ENCODE assay signal across 22 mouse cellular contexts in the genomic region with DNA sequence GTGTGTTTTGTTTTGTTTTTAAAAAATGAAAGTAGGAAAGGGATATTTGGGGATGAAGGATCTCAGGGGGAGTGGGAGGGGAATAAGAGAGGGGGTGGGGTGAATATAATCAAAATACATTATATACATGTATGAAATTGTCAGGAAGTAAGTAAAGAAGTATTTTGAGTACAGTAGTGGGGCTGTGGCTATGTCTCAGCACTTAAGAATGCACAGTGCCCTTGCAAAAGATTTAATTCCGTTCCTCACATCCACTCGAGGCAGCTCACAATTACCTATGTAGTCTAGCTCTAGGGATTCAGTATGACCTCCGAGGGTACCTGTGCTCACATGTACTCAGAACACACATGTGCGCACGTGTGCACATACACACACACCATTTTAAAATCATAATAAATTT. TPM values are rescaled to one million over a fixed set of nuclear protein-coding genes. Genes with fewer than 3 reads are reported as not detected.
DNase-seq lines count a peak whose midpoint lies in the region; ATAC-seq and TF ChIP-seq lines count a peak whose summit lies in the region.
"Had no signal": no experiment of that assay in that cellular context is flagged by ENCODE, and none has a peak within 500 bp of the region (broad histone marks: within the 10 kb centered on the region; RNA-seq: fewer than 3 reads in every experiment).

No protein-coding gene starts in this region.

- H3ac ChIP-seq in myocyte (ENCODE audit: control insufficient read depth, insufficient read length), result no peak overlapping the region

- H3K4me1 ChIP-seq in hindbrain, embryonic 14.5 days (replicated peaks; ENCODE audit: control insufficient read depth, insufficient read depth, low read length), result no peaks in the 10 kb centered on the region; the same call in 1 of the 2 replicates
- H3K4me1 ChIP-seq in hindbrain, embryonic 12.5 days, result peaks cover 3% of the 10 kb centered on the region; the same call in 1 of the 2 replicates
- H3K4me1 ChIP-seq: embryonic facial prominence, embryonic 10.5 days; embryonic facial prominence, embryonic 12.5 days had no signal

- H3K36me3 ChIP-seq in hindbrain, embryonic 14.5 days (replicated peaks; ENCODE audit: control insufficient read depth, insufficient read depth), result no peaks in the 10 kb centered on the region
- H3K36me3 ChIP-seq in hindbrain, embryonic 12.5 days, result no peaks in the 10 kb centered on the region
- H3K36me3 ChIP-seq in myocyte (ENCODE audit: control insufficient read depth, insufficient read depth), result no peaks in the 10 kb centered on the region
- H3K36me3 ChIP-seq: embryonic facial prominence, embryonic 10.5 days; embryonic facial prominence, embryonic 12.5 days; forebrain, embryonic 15.5 days had no signal

- 79% methylated on average over 5 of the region's 5 CpGs for WGBS in hindbrain, embryonic 14.5 days
- 83% methylated on average over 5 of the region's 5 CpGs for WGBS in hindbrain, embryonic 12.5 days

- DNase-seq in heart, adult 11 months, result peak; percentile 10
- no peak for DNase-seq in heart, postnatal 10 days
- DNase-seq in hindbrain, embryonic 14.5 days (ENCODE audit: low spot score), result no peak
- DNase-seq in 3T3-L1 (ENCODE audit: low read depth, low spot score), result peak; percentile 70
- DNase-seq in kidney, adult 11 months, result no peak
- DNase-seq: adrenal gland, adult 8-10 months; adrenal gland, postnatal 14 days; adrenal gland, postnatal 36 days; cerebellum, adult 11-12 months; cerebellum, adult 2 months; cerebellum, adult 9-10 months; cerebellum, postnatal 10 days; cerebellum, postnatal 25 days had no signal

- no peaks in the 10 kb centered on the region for H3K79me2 ChIP-seq in myocyte (ENCODE audit: control insufficient read depth, insufficient read depth)

- no peak for ATAC-seq in hindbrain, embryonic 14.5 days (ENCODE audit: low FRiP score)
- no peak for ATAC-seq in hindbrain, embryonic 12.5 days (ENCODE audit: low FRiP score)
- ATAC-seq: activated CD4-positive, CD25-positive, alpha-beta regulatory T cell, adult 4 months; forebrain, embryonic 13.5 days; forebrain, embryonic 15.5 days had no signal

- TF ChIP-seq POLR2A in myocyte (IDR thresholded peaks at IDR 0.05; ENCODE audit: insufficient read length, low read depth), result no peak

- no peak overlapping the region for H3K9ac ChIP-seq in hindbrain, embryonic 14.5 days
- H3K9ac ChIP-seq in hindbrain, embryonic 12.5 days, result no peak overlapping the region
- H3K9ac ChIP-seq: embryonic facial prominence, embryonic 12.5 days; forebrain, embryonic 13.5 days; forebrain, embryonic 15.5 days had no signal

- intact Hi-C loops in heart, postnatal 10 days (cut with DNase I), result no loop called here

- no peak overlapping the region for H3K4me3 ChIP-seq in hindbrain, embryonic 14.5 days (replicated peaks; ENCODE audit: low read length)
- no peak overlapping the region for H3K4me3 ChIP-seq in hindbrain, embryonic 12.5 days
- no peak overlapping the region for H3K4me3 ChIP-seq in myocyte
- H3K4me3 ChIP-seq: embryonic facial prominence, embryonic 10.5 days; embryonic facial prominence, embryonic 12.5 days; forebrain, embryonic 13.5 days; forebrain, embryonic 15.5 days had no signal

- 0 out of 2 replicates have a peak overlapping the region, but pooled peaks have one; percentile 5 for H3K27ac ChIP-seq in hindbrain, embryonic 14.5 days
- H3K27ac ChIP-seq in hindbrain, embryonic 12.5 days, result no peak overlapping the region
- H3K27ac ChIP-seq: embryonic facial prominence, embryonic 10.5 days; embryonic facial prominence, embryonic 12.5 days; forebrain, embryonic 13.5 days; forebrain, embryonic 15.5 days had no signal

- no peaks in the 10 kb centered on the region for H3K9me3 ChIP-seq in hindbrain, embryonic 14.5 days (ENCODE audit: control insufficient read depth, low read length)
- H3K9me3 ChIP-seq in hindbrain, embryonic 12.5 days (replicated peaks), result no peaks in the 10 kb centered on the region
- H3K9me3 ChIP-seq: embryonic facial prominence, embryonic 10.5 days; embryonic facial prominence, embryonic 12.5 days; forebrain, embryonic 13.5 days; forebrain, embryonic 15.5 days had no signal

- H3K27me3 ChIP-seq in hindbrain, embryonic 14.5 days (ENCODE audit: control insufficient read depth, insufficient read depth, low read length), result no peaks in the 10 kb centered on the region
- H3K27me3 ChIP-seq in hindbrain, embryonic 12.5 days, result no peaks in the 10 kb centered on the region
- no peaks in the 10 kb centered on the region for H3K27me3 ChIP-seq in myocyte (ENCODE audit: control insufficient read depth, insufficient read depth, insufficient read length)
- H3K27me3 ChIP-seq: embryonic facial prominence, embryonic 12.5 days; forebrain, embryonic 13.5 days; forebrain, embryonic 15.5 days; Patski had no signal

- H3K4me2 ChIP-seq in hindbrain, embryonic 14.5 days (replicated peaks), result no peak overlapping the region
- H3K4me2 ChIP-seq in hindbrain, embryonic 12.5 days (replicated peaks), result no peak overlapping the region
- peak overlapping the region; percentile 42 for H3K4me2 ChIP-seq in myocyte (ENCODE audit: low read depth)
- H3K4me2 ChIP-seq: embryonic facial prominence, embryonic 12.5 days; forebrain, embryonic 13.5 days; forebrain, embryonic 15.5 days had no signal

TF ChIP-seq in myocyte, 11 proteins besides CTCF, POLR2A, EP300 and RAD21:
- no peak for TF ChIP-seq TCF12 (IDR thresholded peaks at IDR 0.05; ENCODE audit: insufficient read depth, poor library complexity, severe bottlenecking)

RNA-seq across cellular contexts. Expression of a gene that starts 50.4 kb away (rescaled TPM):
- total RNA-seq in heart, postnatal 10 days (2021), result 10 to 100 TPM; 46.8 to 47.5 TPM
- polyA plus RNA-seq in hindbrain, embryonic 14.5 days (2014; fragmentation: Nextera tagmentation; extraction: Ambion mirVana), result 9.8 and 9.9 TPM in 2 replicates
- polyA plus RNA-seq in hindbrain, embryonic 12.5 days (2016; fragmentation: Nextera tagmentation; extraction: Ambion mirVana), result 28.4 and 29.3 TPM in 2 replicates
- polyA plus RNA-seq in myocyte (2012; fragmentation: generic; extraction: Trizol), result 6.2 TPM
- total RNA-seq: MEL had no signal

Comparison
In these comparisons a context has a peak if more than half of its experiments do, and no peak if none do; other contexts are left out.
1. DNase-seq: peak in heart, adult 11 months (single experiment) and 3T3-L1 (single experiment); none in heart, postnatal 10 days (0 of 2), hindbrain, embryonic 14.5 days (single experiment) and kidney, adult 11 months (single experiment).